Mouse (Mus musculus) embryonic stem cell, embryonic (primary cell): ENCODE results near the gene Itga11.
"Not testable (repeated sequence)": the region's sequence is repeated elsewhere in the genome, so short reads cannot be mapped to it uniquely, and the experiment has no call there.

ENCODE experiments used
- CTCF ChIA-PET, 4 experiments: fragments of 300-600 bp in 2 of 4; fragments of 350-600 bp in 2 of 4; sonication (Branson Sonifier 250); formaldehyde crosslinking; loops; one replicate each; lab custom pipeline; 2022; ENCODE audit warnings: inconsistent platforms in 2 of 4; lab: Charles Lee
- POLR2A ChIA-PET, 4 experiments: fragments of 300-600 bp in 2 of 4; fragments of 350-600 bp in 2 of 4; sonication (Branson Sonifier 250); formaldehyde crosslinking; loops; one replicate each; lab custom pipeline; 2022; ENCODE audit warnings: antibody characterized with exemption in 4 of 4, inconsistent platforms in 1 of 4; lab: Charles Lee

Itga11 gene

DNA sequence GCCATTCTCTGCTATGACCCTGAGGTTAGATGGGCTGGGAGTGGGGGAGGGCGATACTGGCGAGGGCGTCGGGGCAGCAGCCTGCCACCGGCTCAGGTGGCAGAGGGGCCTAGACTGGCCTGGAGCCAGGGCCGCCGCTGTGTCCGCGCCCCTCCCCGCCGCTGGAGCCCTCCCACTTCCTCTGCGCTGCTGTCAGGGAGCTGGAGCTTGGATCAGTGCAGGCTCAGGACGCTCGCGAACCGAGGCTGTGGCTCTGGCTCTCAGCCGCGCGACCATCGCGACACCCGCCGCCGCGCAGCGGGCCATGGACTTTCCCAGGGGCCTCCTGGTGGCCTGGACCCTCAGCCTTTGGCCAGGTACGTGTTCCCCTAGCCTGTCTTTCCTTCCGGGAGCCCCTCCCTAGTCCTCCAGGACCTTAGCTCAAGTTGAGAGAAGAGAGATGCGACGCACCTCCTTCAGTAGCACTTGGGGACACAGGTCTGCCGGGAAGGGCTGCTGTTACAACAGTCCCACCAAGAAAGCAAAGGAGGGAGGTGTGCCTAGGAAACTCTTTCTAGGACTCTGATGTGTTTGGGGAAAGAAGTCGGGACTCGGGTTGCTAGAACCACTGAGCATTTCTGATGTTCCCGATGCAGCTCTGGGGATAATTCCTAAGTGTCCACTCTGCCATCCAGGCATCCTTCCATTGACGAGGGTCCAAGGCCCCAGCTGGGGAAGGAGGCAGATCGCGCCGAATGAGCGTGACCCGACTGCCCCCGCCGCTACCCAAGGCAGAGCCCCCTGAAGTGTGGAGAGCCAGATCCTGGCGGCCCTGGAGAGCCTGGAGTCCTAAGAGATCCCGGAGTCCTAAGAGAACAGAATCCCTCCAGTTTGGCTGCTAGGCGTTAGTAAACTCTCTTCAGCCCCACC lies at the start of gene Itga11:
Itga11 (plus strand) TSS at position 186 of the 909 bp plus-strand sequence.
- ChIA-PET POLR2A (interaction anchor here in 1 of 4 experiments (0.7 to 1.4 kb wide), 3 partner anchors 8 to 62 kb away, joined by 3 to 4 read pairs (median 3); no protein-coding TSS in a partner anchor), CTCF (interaction anchor here in 3 of 4 experiments (0.6 to 0.7 kb wide), 6 partner anchors 36 to 175 kb away, joined by 3 to 4 read pairs (median 3); no protein-coding TSS in a partner anchor)

DNA sequence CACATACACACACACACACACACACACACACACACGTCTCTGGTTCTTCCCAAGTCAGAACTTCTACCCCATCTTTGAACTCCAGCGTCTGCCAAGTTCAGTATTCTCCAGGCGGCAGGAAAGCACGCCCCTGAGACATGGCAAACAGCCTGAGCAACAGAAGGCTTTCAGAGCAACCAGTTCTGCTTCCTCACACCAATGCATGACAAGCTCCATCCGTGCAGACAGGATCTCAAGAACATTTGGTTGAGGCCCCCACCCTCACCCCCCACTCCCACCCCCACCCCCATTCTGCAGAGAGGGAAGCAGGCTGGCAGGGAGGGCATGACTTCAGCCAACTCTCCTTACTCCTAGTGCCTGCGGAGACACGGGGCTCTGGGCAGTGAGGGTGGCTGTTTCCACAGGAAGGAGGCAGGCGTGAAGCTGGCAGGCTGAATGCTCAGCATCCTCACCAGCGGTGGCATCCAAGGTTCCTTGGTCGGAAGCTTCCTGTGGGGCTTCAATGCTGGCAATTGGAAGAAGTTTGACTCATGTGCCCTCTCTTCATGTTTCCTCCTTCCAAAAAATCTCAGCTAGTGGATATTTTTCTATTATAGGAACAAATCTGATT lies 46.9 kb upstream of the Itga11 start:
- ChIA-PET POLR2A (interaction anchor here in 3 of 4 experiments (0.6 to 1.4 kb wide), 4 partner anchors 12 to 388 kb away, joined by 3 to 7 read pairs (median 3); no protein-coding TSS in a partner anchor), CTCF (interaction anchor here in 2 of 4 experiments (0.6 to 1.2 kb wide), 4 partner anchors 9 to 239 kb away, joined by 3 to 7 read pairs (median 3); no protein-coding TSS in a partner anchor)

DNA sequence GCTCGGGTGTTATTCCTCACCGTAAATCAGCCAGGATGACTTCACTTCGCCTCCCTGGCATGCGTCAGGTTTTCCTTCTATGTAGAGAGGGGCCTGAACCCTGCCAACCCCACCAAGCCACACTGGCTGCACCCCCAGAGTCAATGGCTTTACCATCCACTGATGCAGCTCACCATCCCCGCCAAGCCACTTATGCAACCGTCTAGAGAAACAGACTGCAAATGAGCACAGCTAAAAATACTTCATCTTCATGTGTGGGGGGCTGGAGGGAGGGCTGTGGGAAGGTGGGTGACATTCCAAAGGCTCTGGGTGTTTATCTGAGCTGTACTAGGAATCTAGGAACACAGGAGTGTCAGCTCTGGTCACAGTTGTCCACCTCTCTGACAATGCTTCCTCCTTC lies 45.2 kb upstream of the Itga11 start:
- ChIA-PET CTCF (interaction anchor here (0.5 to 1.6 kb wide), 5 partner anchors 10 to 444 kb away, joined by 3 to 7 read pairs (median 4); no protein-coding TSS in a partner anchor), POLR2A (no interaction called here)

DNA sequence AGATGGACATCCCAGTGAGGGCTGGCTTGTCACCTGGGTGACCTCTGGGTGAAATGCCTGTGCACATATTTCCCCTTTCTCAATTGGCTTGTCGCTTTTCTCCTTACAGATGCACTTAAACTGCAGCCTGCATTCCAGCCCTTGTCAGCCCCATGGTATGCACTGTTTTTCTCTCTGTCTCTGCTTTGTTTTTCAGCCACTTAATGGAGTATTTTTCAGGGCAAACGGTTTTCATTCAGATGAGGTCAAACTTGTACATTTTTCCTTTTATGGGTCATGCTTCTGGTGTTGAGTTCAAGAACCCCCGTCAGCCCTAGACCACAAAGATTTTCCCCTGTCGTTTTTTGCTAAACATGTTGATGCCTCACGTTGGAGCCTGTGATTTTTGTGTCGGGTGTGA lies 39.6 kb upstream of the Itga11 start:
- CTCF ChIA-PET: interaction anchor here in 1 of 4 experiments (1.3 kb wide), 1 partner anchor 16 kb away, joined by 5 read pairs; no protein-coding TSS in a partner anchor

GRCm38 (mm10) chr9:62639686-62640085 lies 37.9 kb upstream of the Itga11 start:
- CTCF ChIA-PET: interaction anchor here in 2 of 4 experiments (0.5 to 1.3 kb wide), 3 partner anchors 45 to 472 kb away, joined by 3 to 4 read pairs (median 3); no protein-coding TSS in a partner anchor
- POLR2A ChIA-PET: interaction anchor here in 1 of 4 experiments (0.8 kb wide), 1 partner anchor 112 kb away, joined by 3 read pairs; no protein-coding TSS in a partner anchor

More for the DNA sequence above, 39.6 kb upstream of the Itga11 start:
- POLR2A ChIA-PET: no interaction called here

GRCm38 (mm10) chr9:62640188-62640587 lies 37.4 kb upstream of the Itga11 start:
- POLR2A ChIA-PET: interaction anchor here in 1 of 4 experiments (0.7 kb wide), 1 partner anchor 30 kb away, joined by 5 read pairs; no protein-coding TSS in a partner anchor
- CTCF ChIA-PET: interaction anchor here in 2 of 4 experiments (0.6 to 1.3 kb wide), 2 partner anchors 86 to 162 kb away, joined by 3 read pairs; no protein-coding TSS in a partner anchor

- POLR2A ChIA-PET: no interaction called here
- CTCF ChIA-PET: interaction anchor here in 2 of 4 experiments (0.6 to 1.1 kb wide), 2 partner anchors 132 to 1759 kb away, joined by 3 to 4 read pairs; no protein-coding TSS in a partner anchor
Measured at GRCm38 (mm10) chr9:62645716-62646400, 31.8 kb upstream of the Itga11 start.

DNA sequence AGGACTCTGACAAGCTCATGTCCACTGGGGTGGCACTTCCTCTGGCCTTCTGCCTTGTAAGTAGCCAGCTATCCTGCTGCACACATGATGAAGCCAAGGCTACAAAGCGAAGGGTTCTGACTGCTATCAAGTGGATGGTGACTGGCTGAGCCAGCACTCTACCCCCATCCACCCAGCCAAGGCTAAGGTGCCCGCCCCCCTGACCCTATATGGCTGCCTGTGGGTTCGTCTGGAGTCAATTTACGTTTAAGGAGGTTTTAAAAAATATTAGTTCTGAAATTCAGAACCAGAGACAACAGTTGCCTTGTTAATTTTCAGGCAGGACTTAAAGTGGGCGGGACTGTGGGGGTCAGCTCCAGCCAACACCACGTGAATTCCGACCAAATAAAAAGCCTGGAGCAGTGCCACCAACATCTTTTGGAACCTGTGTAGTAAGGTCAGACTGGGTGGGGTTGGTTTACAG lies 30.9 kb upstream of the Itga11 start:
- POLR2A ChIA-PET: no interaction called here
- CTCF ChIA-PET: interaction anchor here in 1 of 4 experiments (1.1 kb wide), 1 partner anchor 131 kb away, joined by 4 read pairs; no protein-coding TSS in a partner anchor

GRCm38 (mm10) chr9:62649444-62649843 lies 28.2 kb upstream of the Itga11 start:
- ChIA-PET POLR2A (no interaction called here), CTCF (interaction anchor here in 1 of 4 experiments (1.0 kb wide), 1 partner anchor 234 kb away, joined by 4 read pairs; no protein-coding TSS in a partner anchor)

- CTCF ChIA-PET: no interaction called here
- POLR2A ChIA-PET: no interaction called here
Measured at GRCm38 (mm10) chr9:62650764-62651163, 26.9 kb upstream of the Itga11 start.

DNA sequence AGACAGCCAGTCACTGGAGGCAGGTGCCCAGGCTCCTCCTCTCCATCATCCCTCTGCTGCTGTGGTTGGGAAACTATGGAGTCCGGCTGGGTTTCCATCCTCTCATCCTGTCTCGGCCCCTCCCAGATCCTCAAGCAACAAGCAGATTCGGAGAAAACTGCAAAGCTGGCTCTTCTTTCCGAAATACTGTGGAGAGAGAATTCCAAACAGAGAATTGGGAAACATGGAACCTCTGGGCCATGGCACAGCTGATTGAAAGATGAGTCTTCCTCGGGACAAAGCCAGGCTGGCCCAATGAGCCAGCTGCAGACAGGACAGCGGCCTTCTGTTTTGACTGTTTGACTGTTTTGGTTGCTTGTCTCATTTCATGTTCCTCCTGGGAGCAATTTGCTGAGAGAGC lies 23.3 kb upstream of the Itga11 start:
- CTCF ChIA-PET: interaction anchor here in 1 of 4 experiments (0.7 kb wide), 1 partner anchor 584 kb away, joined by 3 read pairs; no protein-coding TSS in a partner anchor
- POLR2A ChIA-PET: interaction anchor here in 2 of 4 experiments (0.6 to 1.8 kb wide), 2 partner anchors 13 to 61 kb away, joined by 4 to 5 read pairs; no protein-coding TSS in a partner anchor

- POLR2A ChIA-PET: no interaction called here
Measured at GRCm38 (mm10) chr9:62658016-62658415, 19.6 kb upstream of the Itga11 start.

DNA sequence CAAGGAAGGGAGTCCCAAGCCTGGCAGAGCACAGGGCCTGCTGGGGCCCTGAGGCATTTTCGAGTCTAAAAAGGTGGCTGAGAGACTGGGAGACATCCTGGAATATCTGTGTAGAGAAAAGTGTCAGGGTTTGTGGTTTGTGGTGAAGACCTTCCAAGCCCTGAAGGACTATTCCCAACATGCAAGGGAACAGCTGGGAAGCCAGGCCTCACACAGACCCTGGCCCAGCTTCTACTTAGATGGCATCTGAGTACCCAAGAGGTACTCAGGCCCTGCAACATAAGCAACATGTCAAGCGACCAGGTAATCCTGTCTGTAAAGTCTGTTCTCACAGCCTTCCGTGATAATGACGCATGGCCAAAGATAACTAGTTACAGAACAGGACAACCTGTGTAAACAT lies 18.6 kb upstream of the Itga11 start:
- ChIA-PET CTCF (interaction anchor here in 1 of 4 experiments (1.2 kb wide), 1 partner anchor 37 kb away, joined by 3 read pairs; no protein-coding TSS in a partner anchor), POLR2A (no interaction called here)

More at GRCm38 (mm10) chr9:62658016-62658415, 19.6 kb upstream of the Itga11 start:
- CTCF ChIA-PET: interaction anchor here in 1 of 4 experiments (1.2 kb wide), 1 partner anchor 36 kb away, joined by 3 read pairs; no protein-coding TSS in a partner anchor

- CTCF ChIA-PET: not testable (repeated sequence)
- POLR2A ChIA-PET: interaction anchor here in 1 of 4 experiments (0.8 to 1.1 kb wide), 2 partner anchors 109 to 139 kb away, joined by 3 read pairs; no protein-coding TSS in a partner anchor
Measured at GRCm38 (mm10) chr9:62660971-62661370, 16.7 kb upstream of the Itga11 start.

DNA sequence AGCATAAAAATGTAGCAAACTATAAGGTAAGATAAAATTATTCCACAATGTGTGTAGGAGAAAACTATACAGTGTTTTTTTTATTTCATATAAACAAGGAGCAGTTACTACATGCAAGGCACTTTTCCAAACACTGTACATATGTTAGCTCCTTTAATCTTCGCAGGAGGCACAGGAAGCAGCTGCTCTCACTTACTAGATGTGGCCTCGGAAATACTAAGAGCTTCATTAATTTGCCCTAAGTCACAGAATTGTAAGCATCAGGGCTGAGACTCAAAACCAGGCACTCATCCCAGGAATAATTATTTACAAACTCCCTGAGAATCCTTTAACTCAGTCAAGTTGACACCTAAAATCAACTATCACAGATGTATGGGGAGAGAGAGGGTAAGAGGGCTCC lies 14.2 kb upstream of the Itga11 start:
- ChIA-PET POLR2A (interaction anchor here in 1 of 4 experiments (0.6 kb wide), 1 partner anchor 42 kb away, joined by 3 read pairs; no protein-coding TSS in a partner anchor), CTCF (interaction anchor here in 1 of 4 experiments (0.6 kb wide), 1 partner anchor 245 kb away, joined by 3 read pairs; no protein-coding TSS in a partner anchor)

DNA sequence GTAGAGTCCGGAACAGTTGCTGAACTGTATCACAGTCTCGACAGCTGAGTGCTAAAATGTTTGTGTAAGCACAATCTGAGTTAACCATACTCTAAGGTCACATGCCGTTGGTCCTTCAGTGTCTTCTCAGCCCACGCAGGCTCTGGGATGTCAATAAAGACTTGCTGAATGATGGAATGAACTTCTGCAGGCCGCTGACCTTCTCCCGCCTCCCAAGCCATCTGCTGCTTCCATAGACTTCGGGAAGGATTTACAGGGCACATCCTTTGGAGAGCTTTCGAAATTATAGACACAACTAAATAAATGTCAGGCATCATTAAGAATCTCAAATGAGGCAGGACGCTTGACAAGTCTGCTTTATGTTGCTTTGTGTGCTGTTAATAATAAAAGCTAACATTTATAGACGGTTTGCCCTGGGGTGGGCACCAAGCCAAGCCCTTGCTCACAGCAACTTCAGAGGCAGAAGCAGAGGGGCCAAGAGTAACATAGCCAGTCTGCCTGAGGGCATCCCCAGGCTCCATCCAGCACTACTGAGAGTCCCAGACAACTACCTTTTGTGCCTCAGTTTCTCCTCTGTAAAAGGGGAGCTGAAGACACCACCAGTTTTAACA lies 13.4 kb upstream of the Itga11 start:
- POLR2A ChIA-PET: no interaction called here
- CTCF ChIA-PET: interaction anchor here in 1 of 4 experiments (0.6 kb wide), 1 partner anchor 246 kb away, joined by 3 read pairs; no protein-coding TSS in a partner anchor

GRCm38 (mm10) chr9:62665892-62666291 lies 11.7 kb upstream of the Itga11 start:
- CTCF ChIA-PET: no interaction called here
- POLR2A ChIA-PET: no interaction called here
